Mouse (Mus musculus) lung, adult 18-20 months (tissue): Measurements from ENCODE around the gene Trim34a.
A peak's percentile ranks its signal among the peaks of the same experiment; 100 is the strongest.
"Not testable (repeated sequence)": the region's sequence is repeated elsewhere in the genome, so short reads cannot be mapped to it uniquely, and the experiment has no call there.

ENCODE experiments used
- DNase-seq, 2 experiments: peaks; one replicate each; pipeline ENCODE4 v3.0.0; 2022; ENCODE audit warnings: mixed read lengths in 2 of 2

Trim34a gene

DNA sequence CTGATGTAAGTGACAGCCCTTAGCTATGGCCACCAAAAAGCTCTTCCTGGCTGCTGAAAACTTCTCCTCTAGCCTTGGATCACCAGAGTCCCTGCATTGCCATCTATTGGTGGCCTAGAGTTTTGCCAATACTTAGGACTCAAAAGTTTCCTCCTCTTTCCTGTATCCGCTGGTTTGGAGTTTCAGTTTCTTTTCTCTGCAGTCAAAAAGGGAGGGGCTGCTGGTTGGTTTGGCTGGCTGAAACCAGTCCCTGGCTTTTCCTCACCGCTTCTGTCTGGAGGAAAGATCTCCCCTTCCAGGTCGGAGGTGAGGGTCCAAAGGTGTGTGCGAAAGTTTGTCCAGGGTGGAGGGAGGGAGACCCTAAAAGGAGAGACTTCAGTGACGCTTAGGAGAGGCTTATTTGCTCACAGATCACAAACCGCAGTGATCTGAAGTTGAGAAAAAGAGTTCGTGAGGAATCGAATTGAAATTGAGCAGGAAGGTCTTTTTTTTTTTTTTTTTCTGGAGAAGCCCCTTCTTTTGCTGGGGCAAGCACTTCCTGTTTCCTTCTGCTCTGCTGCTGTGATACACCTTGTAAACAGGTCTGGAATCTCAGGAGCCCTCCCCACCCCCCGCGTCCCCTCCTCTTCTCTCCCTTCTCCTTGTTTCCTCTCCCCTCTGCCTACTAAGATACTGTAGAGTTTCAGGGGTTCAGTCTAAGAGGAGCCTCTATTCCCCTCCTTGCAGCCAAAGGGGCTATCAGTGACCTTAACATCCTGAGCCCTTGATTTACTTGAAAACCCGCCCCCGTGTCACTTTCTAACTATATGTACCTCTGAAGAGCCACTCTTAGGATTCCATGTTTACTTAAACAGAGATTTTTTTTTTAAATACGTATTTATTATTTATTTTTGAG is at the start of gene Trim34a:
Gene Trim34a (plus strand): TSS at position 171 of the 895 bp plus-strand sequence.
- DNase-seq = peak; percentile 67 to 83

DNA sequence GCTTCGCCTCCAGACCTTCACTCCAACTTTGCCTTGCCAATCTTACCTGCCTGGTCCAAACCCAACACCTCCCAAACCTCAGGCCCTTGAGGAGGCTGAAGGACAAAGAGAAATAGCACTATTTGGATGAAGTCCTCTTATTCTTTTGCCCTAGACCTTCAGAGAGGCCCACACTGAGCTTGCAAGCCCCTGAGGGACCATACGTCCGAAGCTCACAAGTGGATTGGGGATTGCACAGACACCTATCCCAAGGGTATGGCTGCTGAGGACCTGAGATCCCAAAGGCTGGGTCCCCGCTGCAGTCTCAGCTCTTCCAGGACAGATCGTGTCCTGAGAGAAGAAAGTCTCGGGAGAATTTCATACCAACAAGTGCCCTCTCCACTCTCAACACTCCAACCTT is 48.4 kb upstream of the Trim34a start, which contains the start of gene Olfr649:
Gene Olfr649 (minus strand): TSS at position 101 of the 400 bp plus-strand sequence.
- DNase-seq = no peak

DNA sequence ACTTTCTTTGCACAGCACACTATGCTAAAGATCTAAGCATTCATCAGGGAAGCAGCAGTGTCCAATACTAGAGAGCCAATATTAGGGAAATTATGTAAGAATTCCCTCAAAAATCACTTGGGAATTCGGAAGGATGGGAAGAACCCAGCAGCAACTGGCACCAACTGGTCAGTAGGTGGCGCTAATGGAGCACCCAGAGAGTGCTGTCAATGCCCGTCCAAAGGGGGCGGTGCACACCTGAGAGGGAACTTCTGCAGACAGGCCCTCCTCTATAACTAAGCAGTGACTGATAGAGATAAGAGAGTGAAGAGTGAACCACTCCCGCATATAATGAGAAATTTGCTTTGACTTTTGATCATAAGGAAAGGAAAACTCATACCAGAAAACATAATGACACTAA is 44.4 kb upstream of the Trim34a start:
- peak; percentile 69 to 74 for DNase-seq

DNA sequence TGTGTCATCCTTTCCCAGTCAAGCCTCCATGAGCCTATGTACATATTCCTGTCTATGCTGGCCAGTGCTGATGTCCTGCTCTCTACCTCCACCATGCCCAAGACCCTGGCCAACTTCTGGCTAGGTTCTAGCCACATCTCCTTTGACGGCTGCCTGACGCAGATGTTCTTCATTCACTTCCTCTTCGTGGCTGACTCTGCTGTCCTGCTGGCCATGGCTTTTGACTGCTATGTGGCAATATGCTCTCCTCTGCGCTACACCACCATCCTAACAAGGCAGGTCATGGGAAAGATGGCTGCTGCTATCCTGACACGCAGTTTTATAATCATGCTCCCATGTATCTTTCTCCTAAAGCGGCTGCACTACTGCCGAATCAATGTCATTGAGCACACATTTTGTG is 38.1 kb upstream of the Trim34a start:
- DNase-seq = peak; percentile 12 to 15

DNA sequence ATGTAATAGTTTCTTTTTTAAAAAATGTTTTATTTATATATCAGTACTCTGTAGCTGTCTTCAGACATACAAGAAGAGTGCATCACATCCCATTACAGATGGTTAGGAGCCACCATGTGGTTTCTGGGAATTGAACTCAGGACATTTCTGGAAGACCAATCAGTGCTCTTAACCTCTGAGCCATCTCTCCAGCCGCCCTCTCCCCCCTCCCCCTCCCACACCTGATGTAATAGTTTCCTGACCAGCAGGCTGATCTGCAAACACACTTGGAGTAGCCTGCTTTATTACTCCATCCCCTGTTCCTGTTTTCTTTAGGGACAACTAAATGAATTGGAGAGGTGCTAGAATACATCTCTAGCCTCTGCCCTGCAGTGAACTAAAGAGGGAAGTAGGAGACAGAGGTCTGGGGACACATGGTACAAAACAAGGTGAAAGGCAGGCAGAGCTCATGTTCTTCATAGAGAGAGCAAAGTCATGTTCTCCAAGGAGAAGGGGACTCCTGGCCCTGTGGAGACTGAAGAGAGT is 28.2 kb upstream of the Trim34a start:
- no peak for DNase-seq

DNA sequence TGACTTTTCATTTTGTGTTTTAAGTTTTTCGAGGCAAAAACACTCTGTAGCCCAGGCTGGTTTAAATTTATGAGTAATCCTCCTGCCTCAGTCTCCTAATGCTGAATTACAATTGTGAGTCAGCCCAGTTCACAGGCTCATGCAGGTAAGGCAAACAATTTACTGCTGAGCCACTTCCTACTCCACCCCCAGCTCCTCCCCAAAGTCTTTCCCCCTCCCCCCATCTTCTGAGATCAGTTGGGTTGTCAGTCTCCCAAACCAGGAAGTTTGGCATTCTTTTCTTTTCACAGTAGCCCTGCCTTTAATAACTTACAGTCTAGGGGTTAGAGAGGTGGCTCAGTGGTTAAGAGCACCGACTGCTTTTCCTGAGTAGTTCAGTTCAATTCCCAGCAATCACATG is 26.4 kb upstream of the Trim34a start:
- peak in 1 of 2 experiments; percentile 5 for DNase-seq

DNA sequence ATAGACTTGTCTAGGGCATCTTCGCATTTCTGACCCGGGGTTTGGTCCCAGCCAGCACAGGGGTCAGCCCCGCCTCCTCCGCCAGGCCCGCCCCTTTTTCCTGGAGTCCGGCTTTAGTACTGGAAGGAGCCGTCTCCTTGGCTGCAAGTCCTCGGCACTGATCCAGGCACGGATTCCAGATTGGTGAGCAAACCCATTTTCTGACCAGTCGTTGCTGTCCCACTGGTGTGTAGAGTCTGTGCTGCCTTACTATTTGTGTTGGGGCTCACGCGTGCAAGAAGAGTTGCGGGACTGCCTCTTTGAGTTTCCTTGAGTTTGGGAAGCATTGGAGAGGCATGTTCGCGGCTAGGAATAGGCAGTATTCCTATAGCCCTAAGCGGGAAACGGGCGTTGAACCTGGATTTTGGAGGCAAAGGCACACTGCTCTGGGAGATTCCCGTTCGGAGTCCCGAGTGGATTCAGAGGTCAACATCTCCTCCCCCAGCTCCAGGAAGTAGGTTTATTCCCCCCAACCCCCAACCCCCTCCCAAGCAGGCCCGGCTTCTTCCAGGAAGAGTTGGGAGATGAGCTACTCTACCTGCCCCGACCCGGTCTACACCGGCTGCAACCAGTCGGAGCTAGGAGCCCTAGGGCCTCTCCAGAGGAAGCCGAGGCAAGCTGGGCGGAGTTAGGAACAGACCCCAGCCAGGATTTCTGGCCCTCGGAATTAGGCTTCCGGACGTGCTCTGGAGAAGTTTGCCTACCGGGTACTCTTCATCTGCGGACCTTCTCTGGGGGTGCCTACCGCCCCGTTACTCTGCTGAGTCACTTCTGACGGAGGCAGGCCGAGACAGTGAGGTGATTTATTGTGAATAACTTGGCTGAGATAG is 25.3 kb upstream of the Trim34a start, which contains the start of gene Trim6:
Gene Trim6 (plus strand): TSS at position 93 of the 869 bp plus-strand sequence.
- DNase-seq = peak; percentile 88 to 92

DNA sequence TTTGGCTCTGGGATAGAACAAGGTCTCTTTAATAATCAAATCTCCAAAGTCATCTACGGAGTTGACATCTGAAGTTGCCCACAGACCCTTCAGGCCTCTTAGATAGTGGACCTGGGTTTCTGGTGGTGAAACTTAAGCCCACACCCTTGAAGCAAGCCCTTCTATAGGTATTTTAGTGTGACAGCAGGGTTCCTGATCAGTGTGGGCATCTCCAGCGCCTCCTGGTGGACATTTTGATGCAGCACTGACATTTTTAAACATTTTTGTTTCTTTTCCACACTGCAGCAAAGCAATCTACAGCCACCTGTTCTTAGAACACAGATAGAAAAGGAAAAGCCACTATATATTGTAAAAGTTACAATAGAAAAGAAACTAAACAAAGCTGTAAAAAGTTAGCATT is 13.1 kb upstream of the Trim34a start:
- peak; percentile 20 to 24 for DNase-seq

DNA sequence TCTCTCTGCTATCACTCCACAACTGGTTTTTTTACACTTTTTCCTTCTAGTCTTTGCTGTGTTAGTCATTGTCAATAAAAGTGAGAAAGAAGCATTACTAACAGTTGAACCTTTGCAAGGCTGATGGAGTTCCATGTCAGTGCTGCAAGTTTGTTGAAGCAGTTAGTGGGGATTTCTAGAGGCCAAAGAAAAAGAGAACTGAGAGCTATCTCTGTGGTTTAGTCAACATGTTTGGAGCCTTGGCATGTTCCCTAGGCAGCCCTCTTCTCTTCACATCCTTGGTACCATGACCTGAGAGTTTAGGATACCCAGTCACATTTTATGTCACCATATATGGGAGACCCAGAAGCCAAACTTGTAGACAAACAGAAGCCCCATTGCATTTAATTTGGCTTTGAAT is 3.4 kb upstream of the Trim34a start:
- DNase-seq = no peak

DNA sequence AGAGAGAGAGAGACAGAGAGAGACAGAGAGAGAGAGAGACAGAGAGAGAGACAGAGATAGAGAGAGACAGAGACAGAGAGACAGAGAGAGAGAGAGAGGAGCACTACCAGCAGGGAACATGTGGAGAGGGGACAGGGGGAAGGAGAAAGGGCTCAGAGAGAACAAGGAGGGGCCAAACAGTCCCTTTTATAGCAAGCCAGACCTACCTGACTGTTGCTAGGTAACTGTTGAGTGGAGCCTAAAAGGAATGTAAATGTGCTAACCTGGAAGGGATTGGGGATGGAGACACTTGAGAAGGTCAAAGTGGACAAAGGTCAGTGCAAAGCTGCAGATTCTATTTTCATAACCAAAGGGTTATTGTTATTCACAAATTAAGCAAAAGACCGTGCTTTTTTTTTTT is 641 bp upstream of the Trim34a start:
- no peak for DNase-seq

DNA sequence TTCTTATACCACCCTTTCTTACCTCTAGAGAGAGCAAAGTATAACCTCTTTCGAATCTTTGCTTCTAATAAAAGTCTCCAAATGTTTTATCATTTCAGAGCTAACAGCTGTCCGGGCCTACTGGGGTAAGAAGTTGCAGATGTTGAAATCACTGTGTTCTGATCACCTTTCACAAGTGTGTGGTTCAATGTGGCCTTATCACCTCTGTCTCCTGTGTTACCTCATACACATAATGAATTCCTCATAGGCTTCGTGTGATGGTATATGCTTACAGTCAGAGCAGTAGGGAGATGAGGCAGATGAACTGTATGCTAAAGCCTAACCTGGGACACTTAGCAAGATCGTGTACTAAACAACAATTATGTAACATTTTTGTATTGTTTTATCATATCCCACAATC is 16.1 kb downstream of the Trim34a start:
- not testable (repeated sequence) for DNase-seq

DNA sequence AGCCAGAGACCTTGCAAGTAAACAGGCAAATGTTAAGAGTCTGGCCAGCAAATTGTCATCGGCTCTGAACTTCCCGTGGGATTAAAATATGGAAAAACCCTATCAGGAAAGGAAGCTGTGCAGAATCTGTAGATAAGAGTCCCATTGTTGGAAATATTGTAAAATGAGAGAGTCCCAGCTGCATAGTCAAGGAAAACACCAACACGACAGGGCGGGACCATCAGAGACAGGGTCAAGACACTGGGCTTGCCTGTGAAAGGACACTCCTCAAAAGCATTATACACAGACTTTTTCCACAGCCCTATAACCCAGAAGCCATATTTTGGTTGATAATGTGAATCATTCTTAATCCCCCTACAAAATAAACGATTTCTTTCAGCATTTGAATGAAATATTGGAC is 21.1 kb downstream of the Trim34a start:
- not testable (repeated sequence) for DNase-seq

DNA sequence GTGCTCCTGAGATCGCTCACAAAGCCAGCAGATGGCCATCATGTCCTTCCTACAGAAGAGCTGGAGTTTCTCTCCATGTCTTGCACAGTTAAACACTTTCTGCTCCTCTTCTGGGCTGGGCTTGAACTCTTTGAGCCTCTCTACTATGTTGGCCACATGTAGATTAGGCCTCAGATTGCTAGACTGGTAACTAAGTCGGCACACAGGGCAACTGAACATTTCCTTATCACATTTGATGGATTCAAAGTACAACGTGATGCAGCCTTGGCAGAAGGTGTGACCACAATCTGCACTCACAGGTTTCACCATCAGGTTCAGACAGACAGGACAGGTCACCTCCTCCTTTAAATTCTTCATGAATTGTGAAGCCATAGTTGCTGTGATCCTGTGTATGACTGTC is 35.1 kb downstream of the Trim34a start:
- not testable (repeated sequence) for DNase-seq

DNA sequence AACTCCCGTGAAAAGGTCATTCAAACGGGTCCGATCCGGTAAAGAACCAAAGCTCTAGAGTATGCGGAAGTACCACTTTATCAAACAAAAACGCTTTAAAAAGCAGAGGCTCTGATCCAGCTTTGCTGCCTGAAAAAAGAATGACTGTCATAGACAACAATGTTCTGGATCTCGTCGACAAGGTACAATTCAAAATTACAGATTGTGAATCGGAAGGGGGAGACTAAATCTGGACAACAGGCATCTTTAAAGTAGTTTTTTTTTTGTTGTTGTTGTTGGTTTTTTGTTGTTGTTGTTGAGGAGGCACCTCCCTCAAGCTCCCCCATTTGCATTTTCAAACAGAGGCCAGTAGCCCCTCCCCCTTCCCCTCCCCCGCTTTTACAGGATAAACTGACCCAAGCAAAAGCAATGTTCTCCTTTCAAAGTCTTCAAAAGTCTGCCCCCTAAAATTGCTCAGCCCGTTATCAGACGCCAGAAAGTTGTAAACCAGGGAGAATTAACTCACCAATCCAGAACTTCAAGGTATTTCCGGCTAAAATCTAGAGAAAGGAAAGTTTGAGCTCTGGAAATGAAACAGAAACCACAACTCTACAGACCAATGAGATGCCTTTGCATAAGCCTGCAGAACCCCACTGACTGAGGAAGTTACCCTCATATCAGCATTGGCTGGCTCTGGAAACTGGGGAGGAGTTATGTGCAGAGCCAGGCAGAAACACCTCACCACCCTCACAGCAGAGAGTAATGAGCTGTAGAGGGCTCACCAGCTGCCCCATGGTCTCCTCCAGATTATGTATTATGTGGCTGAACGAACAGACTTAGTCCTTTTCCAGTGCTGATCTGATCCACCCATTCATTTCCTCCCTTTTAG is 43.6 kb downstream of the Trim34a start, which contains the start of gene Trim5:
Gene Trim5 (minus strand): TSS at position 519 of the 868 bp plus-strand sequence.
- DNase-seq = peak in 1 of 2 experiments; percentile 6

DNA sequence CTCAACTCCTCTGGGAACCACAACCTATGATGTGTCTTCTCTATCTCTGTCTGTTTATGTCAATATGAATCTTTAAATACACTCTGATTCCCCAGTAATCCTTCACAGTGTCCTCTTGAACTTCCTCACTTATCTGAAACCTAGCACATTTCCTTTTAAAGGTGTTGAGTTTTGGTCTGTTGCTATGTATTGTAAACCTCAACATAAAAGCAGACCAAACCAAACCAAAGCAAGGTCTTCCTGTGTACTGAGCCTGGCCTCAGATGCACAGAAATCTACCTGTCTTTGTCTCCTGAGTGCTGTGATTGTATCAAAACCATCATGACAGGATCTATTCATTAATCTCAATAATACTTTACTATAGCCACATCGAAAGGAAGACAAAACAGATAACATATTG is 46.4 kb downstream of the Trim34a start:
- no peak for DNase-seq

DNA sequence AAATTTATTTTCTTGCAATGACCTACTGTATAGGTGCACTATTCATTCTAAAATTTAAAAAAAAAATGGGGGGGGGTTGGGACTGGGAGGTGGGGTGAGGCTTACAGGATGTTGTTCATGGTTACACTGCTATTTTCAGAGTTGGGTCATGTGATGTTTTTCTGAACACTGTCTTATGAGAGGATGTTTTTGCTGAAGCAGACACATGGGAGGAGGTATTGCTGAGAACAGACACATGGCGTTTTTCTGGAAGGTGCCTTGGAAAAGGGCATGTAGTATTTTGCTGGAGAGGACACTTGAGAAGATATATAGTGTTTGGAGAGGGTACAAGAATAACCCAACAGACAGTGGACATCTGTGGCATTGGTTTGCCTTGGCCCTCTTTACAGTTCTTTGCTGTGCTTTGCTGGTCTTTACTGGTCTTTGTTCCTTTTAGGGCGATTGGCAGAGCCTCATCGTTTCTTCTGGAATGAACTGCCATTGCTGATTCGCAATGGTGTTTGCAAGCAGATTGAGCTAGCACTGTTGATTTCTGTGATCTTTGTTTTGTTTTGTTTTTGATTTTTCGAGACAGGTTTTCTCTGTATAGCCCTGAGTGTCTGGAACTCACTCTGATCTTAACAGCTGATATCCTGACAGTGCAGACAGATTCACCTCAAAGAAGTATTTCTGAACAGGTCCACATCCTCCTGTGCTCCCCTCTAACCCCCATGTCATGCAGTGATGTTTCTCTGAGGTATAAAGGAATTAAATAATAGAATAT is 47.6 kb downstream of the Trim34a start:
- DNase-seq = no peak
